Mouse (Mus musculus): ENCODE data around the gene Rtl8a.

DNA sequence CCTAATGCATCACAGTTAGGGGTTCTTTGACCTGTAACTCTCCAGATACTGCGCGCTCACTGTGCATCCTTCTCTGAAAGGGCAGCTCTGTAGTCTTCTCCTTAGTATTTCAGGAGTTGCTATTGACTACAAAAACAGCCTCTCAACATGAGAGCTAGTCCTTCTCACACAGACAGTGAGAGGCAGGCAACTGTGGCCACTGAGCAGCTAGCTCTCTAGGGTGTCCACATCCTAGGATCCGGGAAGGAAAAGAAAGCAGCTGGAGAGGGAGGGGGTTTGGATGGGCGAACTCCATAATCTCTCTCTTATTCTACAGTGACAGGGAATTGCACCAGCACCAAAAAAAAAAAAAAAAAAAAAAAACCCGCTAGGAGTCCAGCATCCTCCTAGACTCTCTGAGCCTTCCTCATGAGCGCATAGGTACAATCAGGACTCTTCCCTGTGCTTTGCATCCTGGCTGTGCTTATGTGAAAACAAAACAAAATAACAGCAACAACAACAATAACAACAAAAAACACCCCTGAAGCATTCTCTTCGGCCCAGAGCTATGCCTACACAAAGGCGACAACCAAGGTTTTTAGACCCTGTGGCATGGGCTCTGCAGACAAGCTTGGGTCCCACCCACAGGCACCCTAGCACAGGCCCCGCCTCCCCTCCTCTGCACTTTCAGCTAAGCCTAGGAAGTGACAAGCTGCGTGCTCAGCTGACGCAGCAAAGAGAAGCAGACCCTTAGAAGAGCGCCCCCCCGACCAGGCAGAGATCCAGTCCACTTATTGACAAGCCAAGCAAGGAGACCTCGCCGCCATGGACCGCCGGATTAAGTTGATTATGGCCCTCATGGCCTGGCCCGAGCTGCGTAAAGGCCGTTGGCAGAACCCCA lies 36.0 kb downstream of the Rtl8a start, which contains the start of gene Rtl8c:
- TF ChIP-seq CTCF (IDR thresholded peaks at IDR 0.05; ENCODE audit: borderline replicate concordance, insufficient read depth, low read length) (no peak), POLR2A (IDR thresholded peaks at IDR 0.05; ENCODE audit: low read depth, low read length) (peak; percentile 70)
